Mouse (Mus musculus) left cerebral cortex, adult 8-10 months (tissue): Measurements from ENCODE around the gene Gabpa. TPM values are rescaled to one million over a fixed set of nuclear protein-coding genes. Genes with fewer than 3 reads are reported as not detected.

ENCODE experiments used
- DNase-seq, 2 experiments: peaks; one replicate each; pipeline ENCODE4 v3.0.0; 2022; ENCODE audit warnings: low spot score in 2 of 2
- total RNA-seq, 4 experiments: library from RNA; stranded (reverse); gene quantifications; 2 replicates each; pipeline ENCODE4 v1.2.4; 2022

The Gabpa gene
- total RNA-seq, 4 experiments from 2014 or later, result 17.1 to 20.5 (median 19.1) TPM

GRCm38 (mm10) chr16:84853492-84853891 lies 18.8 kb downstream of the Gabpa start:
- DNase-seq, result no peak

- DNase-seq, result no peak
Measured at GRCm38 (mm10) chr16:84864656-84865055, 29.9 kb downstream of the Gabpa start.

GRCm38 (mm10) chr16:84873805-84874204 lies 39.1 kb downstream of the Gabpa start:
- DNase-seq, result no peak

GRCm38 (mm10) chr16:84875012-84875717 lies 40.4 kb downstream of the Gabpa start:
- DNase-seq, result peak; percentile 9 to 35

- peak; percentile 10 to 33 for DNase-seq
Measured at GRCm38 (mm10) chr16:84875718-84876035, 41.0 kb downstream of the Gabpa start.

- no peak for DNase-seq
Measured at GRCm38 (mm10) chr16:84876082-84876481, 41.4 kb downstream of the Gabpa start.

GRCm38 (mm10) chr16:84879146-84879545 lies 44.4 kb downstream of the Gabpa start:
- peak in 1 of 2 experiments; percentile 42 for DNase-seq

DNA sequence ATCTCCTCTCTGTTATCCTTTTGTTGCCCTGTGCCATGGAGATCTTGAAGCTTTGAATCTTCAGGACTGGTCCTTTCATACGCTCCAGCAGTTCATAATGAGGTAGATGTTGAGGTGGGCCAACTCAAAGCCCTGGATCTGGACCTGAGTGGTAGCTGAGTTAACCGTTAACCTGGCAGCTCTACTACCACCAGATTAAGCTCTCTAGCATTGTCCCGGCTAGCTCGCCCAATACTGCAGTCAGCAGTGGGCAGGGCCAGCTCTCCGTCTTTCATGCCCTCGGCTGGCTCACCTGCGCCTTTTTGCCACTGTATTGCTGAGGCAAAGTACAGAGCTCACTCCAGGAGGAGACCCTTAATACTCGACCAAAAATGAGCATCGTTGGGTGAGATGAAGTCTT lies 46.4 kb downstream of the Gabpa start:
- no peak for DNase-seq

DNA sequence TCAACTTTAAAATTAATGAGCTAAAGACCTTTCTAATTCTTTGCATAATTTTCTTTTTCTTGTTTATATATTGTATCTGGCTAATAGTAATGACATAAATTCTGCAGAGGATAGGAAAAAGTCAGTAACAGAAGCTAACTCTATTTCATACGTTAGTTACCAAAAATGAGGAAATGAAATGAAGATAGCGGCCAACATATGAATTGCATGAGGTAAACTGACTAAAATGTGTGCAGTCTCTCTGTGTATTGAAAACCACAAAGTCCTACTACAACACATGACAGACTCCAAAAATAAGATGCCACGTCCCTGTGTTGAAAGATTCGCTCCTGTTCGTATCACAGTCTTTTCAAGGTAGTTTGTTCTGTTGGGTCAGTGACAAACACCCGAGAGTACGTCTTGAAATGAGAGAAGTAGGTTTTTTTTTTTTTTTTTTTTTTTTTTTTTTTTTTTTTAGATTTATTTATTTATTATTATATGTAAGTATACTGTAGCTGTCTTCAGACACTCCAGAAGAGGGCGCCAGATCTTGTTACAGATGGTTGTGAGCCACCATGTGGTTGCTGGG lies 47.1 kb downstream of the Gabpa start:
- no peak for DNase-seq

DNA sequence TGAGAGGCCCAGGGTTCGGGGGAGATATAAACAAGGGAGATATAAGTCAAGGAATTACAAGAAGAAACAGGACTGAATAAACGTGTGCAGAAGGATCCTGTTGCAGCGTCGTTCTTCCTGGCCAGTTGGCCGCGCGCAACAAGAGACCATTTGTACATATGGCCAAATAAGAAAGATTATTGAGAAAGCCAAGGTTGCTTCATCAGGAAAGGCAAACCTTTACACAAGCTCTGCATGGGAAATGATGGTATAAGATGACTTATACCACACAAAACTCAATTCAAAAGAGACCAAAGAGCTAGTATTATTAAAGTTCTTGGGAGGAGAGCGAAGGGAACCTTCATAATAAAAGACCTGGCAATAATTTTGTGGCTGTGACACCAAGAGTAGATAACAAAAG lies 49.8 kb downstream of the Gabpa start:
- DNase-seq, result no peak

DNA sequence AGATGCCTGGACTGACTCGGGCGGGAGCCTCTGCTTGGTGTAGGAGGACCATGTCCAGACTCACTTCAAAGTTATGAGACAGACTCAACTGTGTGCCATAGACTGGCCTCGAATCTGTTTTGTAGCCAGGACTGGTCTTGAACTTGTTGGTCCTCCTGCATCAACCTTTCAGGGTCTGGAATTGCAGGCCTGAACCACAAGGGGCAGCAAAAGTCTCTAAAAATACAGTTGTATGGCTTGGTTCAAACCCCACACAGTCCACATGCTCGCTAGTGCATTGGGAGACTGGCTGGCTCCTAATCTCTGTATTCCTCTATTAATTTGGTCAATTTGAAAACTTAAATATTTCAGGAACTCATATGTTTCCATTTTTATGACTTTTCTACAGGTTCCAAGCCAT lies 68.3 kb downstream of the Gabpa start:
- DNase-seq, result no peak

DNA sequence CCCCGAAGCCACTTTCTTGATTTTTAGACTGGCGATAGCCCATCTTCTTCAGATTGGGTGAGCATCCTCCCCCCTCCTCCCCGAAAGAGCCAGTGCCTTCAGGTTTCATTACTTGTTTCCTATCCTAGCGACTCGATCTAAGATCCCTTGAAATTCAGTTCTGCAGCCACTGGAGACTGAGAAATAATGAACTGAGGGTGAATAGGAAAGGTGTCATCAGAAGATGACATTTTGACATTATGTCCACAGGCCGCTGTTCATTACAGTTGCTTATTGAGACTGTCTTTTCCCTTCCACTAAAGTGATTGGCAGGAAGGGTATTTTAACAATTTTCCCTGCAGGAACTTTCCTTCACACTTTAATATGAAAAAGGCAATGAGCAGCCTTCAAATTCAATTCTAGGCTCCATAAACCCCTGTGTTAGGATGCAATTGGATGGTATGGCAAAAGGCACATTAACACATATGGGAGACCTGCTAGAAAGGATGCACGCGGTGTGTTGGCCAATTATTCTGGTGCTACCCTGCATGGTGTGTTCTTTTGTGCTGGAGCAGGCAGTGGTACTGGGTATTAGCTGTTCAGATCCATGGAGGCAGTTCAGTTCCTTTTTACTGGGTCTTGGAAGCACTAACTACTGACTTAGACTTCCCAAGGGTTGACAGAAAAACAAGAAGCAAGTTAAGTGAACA lies 76.9 kb downstream of the Gabpa start:
- DNase-seq, result no peak

Other genes starting within 250 kb of the Gabpa start
- gene Mrpl39, start 99.2 kb upstream of the Gabpa start, total RNA-seq, result 10 to 100 TPM; 19.1 to 22.5 (median 19.5) TPM
- gene Jam2, start 60.8 kb upstream of the Gabpa start, total RNA-seq, result 10 to 100 TPM; 23.0 to 27.8 (median 25.2) TPM
- 100 to 1,000 TPM; 299 to 394 (median 366) TPM for gene Atp5j, start 700 bp downstream of the Gabpa start, total RNA-seq